Mouse (Mus musculus): ENCODE measurements around the gene Cep112. TPM values are rescaled to one million over a fixed set of nuclear protein-coding genes. Genes with fewer than 3 reads are reported as not detected.

Cep112 gene
- total RNA-seq, 1 experiment from 2014 or later, result 16.8 TPM

GRCm38 (mm10) chr11:108605301-108605700 lies 180.3 kb downstream of the Cep112 start:
- DNase-seq, result no peak

GRCm38 (mm10) chr11:108606036-108606435 lies 181.0 kb downstream of the Cep112 start:
- no peak for DNase-seq

GRCm38 (mm10) chr11:108606836-108607235 lies 181.8 kb downstream of the Cep112 start:
- DNase-seq, result no peak

DNA sequence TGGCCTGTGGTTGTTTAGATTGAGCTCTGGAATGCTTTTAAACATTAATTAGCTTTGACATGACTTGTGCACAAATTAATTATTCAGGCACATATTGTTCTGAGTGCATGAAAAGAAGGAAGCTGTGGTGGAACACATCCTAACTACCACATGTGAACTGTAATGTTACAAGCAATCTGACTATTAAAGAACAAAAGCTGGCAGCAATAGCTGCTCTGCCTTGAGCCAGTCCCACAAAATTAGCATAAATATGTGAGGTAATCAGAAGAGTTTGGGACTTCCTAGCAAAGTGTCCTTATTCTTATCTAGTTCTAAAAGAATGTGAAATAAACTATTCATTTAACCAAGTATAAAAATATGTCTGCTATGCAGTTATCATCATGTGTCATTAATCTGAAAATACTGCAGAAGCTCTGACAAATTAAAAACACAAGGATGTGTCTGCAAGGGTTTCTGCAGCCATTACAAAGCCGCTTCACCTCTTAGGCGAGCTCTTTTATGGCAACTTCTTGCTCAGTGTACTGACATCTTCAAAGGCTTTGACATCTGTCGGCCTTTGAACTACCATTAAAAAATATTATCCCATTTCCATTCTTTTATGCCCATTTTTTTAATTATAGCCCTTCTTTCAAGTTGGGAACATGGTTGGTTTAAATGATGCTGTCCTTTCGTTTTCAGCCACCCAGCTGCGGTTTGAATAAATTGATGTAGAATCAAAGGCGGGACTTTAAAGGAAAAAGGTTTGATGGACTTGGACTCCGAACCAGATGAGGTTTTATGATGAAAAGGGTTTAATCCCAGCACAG lies 195.8 kb downstream of the Cep112 start:
- DNase-seq, result no peak

DNA sequence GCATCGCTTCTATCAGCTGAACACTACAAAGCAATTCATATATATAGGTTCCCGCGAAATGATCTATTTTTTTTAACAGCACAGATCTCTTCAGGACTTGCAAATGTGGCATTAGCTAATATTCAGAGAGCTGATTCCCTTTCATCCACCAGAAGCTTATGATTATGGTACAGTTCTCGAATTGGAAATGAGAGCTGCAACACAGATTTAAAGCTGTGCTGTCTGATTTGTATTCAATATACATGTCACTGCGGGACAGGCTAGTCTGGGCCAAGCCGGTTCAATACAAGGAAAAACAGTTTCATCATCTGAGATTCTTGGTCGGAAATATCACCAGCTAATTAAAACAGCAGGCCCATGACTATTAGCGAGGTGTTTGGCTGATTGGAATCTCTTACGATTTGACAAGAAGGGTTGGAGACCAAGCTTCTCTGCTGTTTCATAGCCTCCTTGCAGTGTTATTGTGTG lies 196.5 kb downstream of the Cep112 start:
- DNase-seq, result no peak

DNA sequence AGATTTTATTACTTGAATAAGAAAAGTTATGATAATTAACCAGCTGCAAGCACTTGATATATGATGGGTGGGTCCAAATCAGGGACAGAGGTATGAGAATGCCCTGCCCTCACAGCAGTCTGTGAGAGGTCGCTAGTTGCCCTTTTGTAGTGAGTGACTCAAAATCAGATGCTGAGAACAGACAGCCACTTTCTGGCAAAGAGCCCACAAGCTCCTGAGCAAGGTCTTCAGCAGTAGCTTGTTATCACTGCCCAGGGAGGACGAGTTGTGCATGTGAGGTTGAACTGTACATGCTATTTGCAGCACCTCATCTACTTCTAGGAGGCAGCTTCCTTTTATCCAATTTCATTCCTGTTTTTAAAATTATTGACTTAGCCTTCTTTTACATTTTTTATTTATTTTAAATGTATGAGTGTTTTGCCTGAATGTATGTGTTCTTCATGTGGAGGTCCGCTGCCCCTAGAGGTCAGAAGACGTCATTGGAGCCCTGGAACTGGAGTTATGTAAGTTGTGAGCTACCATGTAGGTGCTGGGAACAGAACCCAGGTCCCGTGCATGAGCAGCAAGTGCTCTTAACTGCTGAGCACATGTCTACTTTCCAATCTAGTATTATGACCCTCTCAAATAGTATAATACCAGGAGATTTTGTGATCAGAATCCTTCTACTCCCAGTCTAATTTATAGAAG lies 200.7 kb downstream of the Cep112 start:
- DNase-seq, result peak; percentile 79

- no peak for DNase-seq
Observed at GRCm38 (mm10) chr11:108637780-108638179, 212.8 kb downstream of the Cep112 start.

DNA sequence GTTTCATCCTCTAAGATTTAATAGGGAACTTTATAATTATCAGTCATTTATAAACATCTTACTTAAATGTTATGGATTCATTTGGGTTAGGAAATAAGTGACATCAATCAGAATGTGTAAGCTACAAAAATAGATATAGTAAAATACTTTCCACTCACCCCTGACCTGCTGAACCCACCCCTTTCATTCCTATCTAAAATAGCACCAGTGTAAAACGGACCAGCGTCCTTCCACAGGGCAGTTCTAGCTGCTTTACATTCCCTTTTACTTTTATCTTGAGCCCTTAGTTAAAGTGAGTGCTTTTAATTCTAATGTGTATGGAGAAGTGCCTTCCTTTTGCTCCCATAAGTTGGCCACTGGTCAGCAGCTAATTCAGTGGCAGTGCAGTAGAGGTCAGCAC lies 230.6 kb downstream of the Cep112 start:
- no peak for DNase-seq

- DNase-seq, result no peak
Observed at GRCm38 (mm10) chr11:108682014-108682413, 257.0 kb downstream of the Cep112 start.

- no peak for DNase-seq
Observed at GRCm38 (mm10) chr11:108696563-108696962, 271.6 kb downstream of the Cep112 start.

DNA sequence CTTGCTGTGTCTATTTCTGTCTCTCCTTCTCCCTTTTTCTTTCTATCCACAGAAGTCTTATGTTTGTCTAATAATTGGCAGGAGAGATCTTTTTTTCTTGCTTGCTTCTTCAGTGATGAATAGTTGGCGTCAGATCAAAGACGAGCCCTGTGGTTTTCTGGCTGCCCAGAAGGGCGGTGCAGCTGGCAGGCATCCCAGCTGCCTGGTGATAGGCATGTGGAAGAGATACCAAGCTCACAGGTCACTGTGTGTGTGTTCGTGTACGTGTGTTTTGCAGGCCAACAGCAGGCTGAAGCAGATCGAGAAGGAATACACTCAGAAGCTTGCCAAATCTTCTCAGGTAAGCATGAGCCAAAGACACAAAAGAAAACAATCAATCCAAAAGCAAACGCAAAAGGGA lies 327.3 kb downstream of the Cep112 start:
- peak; percentile 91 for DNase-seq

- no peak for DNase-seq
Observed at GRCm38 (mm10) chr11:108752765-108753164, 327.8 kb downstream of the Cep112 start.

GRCm38 (mm10) chr11:108753361-108754240 lies 328.6 kb downstream of the Cep112 start:
- DNase-seq, result peak; percentile 22

DNA sequence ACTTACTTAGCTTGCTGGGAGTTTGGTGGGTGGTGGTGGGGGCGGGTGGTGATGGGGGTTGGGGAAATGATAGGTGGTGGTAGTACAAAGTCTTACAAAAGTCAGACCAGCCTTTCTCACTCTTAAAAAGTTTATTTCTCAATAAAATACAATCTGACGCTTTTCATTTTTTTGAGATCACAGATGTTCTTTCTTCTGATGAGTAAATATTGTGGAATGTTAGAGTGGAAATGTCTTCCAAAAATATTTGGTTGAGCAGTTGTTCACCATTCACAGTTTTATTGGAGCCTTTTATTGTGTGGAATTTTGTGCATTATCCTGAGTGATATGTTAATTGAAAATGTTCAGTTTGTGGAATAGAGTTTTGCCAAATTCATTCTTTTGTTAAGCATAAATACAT lies 332.2 kb downstream of the Cep112 start:
- no peak for DNase-seq

- DNase-seq, result no peak
Observed at GRCm38 (mm10) chr11:108757626-108758430, 332.8 kb downstream of the Cep112 start.

DNA sequence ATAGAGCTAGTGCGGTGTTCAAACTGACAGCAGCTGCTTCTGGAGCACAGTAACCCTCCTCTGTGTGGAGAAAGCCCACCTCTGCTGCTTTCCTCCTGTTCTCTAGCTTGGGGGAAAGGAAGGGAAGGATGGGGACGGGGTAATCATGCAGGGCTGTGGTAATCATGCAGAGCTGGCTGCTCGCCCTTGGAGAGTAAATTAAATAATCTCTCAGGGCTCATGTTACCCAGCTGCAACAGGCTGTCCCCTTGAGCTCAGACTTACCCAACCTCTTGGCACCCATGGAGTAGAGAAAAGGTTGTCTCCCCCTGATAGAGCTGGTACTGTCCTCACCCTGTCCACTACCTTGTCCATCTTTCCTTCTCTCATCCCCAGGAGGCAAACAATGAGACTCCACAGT lies 345.1 kb downstream of the Cep112 start:
- DNase-seq, result peak; percentile 27

DNA sequence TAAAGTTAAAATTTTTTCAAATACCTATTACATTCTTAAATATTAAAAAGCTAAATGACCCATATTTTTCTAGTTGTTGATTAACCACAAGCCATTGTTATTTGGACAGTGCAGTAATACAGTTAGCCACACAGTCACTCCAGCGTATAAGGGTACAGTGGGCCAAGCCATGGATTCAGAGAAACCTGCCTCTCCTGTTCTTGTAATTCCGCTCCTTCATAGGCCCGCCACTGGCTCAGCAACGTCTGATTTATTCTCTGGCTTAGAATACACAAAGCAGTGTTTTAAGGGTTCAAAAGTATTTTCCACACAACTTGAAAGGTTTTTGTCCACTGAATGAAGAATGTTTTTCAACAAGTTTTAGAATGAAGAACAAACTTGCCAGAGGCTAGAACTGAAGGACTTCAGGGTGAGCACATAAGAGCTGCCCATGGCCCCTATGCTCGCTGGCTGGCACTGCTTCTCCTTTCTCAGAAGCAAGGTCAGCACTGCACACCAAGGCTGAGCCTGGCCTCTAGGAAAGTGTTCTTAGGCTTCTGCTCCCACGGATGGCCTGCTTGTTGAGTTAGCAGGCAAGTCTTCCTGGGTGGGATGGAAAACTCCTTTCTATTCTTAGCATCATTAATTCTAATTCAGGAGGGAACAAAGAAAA lies 349.2 kb downstream of the Cep112 start:
- peak; percentile 50 for DNase-seq

DNA sequence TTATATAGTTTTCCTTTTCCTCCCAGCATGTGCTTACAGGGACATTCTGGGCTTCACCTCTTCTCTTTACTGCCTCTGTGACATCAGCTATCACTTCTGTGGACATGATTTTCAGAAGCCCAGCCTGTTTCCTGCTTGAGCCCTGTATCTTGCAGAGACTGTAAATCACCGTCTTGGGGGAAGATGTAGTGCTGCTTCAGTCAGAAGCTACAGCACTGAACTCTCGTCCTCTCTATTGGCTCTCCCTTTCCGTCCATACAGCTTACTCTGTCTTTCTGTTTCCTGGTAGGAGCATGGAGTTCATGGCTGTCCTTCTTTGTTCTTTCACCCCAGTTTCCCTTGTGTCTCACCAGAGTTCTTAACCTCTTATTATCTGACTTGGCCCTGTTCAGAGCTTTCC lies 352.2 kb downstream of the Cep112 start:
- peak; percentile 11 for DNase-seq

- DNase-seq, result peak; percentile 39
Observed at GRCm38 (mm10) chr11:108780271-108781250, 355.6 kb downstream of the Cep112 start.

- no peak for DNase-seq
Observed at GRCm38 (mm10) chr11:108798398-108798797, 373.4 kb downstream of the Cep112 start.
